Mouse (Mus musculus) mesoderm, embryonic 11.5 days (tissue): ENCODE measurements at regions not wholly inside any gene's neighbourhood (a gene's known extent, or its start where the extent isn't known, plus 50 kb on each side); places are given as distances from the start of the nearest gene placed in this dataset.
A peak's percentile ranks its signal among the peaks of the same experiment; 100 is the strongest.

Experiments
- DNase-seq: peaks from one replicate; pipeline ENCODE4 v3.0.0-alpha.2; 2012; ENCODE audit warnings: low read depth, low spot score

- peak; percentile 85 for DNase-seq
Observed at GRCm38 (mm10) chr17:47140969-47141842, 130.8 kb upstream of the Ubr2 start.

- peak; percentile 83 for DNase-seq
Observed at GRCm38 (mm10) chr17:47140241-47140968, 130.0 kb upstream of the Ubr2 start.

- peak; percentile 95 for DNase-seq
Observed at GRCm38 (mm10) chr17:47139730-47140231, 129.4 kb upstream of the Ubr2 start.

- peak; percentile 34 for DNase-seq
Observed at GRCm38 (mm10) chr17:47139171-47139617, 128.8 kb upstream of the Ubr2 start.

GRCm38 (mm10) chr17:47138174-47138573 is 127.8 kb upstream of the Ubr2 start:
- DNase-seq, result no peak

GRCm38 (mm10) chr17:47135391-47135790 is 125.0 kb upstream of the Ubr2 start:
- no peak for DNase-seq

- no peak for DNase-seq
Observed at GRCm38 (mm10) chr17:47133785-47134184, 123.4 kb upstream of the Ubr2 start.

- DNase-seq, result no peak
Observed at GRCm38 (mm10) chr17:47127571-47127970, 117.2 kb upstream of the Ubr2 start.

- no peak for DNase-seq
Observed at GRCm38 (mm10) chr17:47123576-47123975, 113.2 kb upstream of the Ubr2 start.

- no peak for DNase-seq
Observed at GRCm38 (mm10) chr17:47122221-47122620, 111.9 kb upstream of the Ubr2 start.

GRCm38 (mm10) chr17:47118010-47118409 is 107.7 kb upstream of the Ubr2 start:
- no peak for DNase-seq

GRCm38 (mm10) chr17:47115754-47116153 is 105.4 kb upstream of the Ubr2 start:
- peak; percentile 38 for DNase-seq

GRCm38 (mm10) chr17:47115141-47115540 is 104.8 kb upstream of the Ubr2 start:
- DNase-seq, result no peak

- no peak for DNase-seq
Observed at GRCm38 (mm10) chr17:47114736-47115135, 104.4 kb upstream of the Ubr2 start.

GRCm38 (mm10) chr17:47112556-47113225 is 102.3 kb upstream of the Ubr2 start:
- no peak for DNase-seq

- no peak for DNase-seq
Observed at GRCm38 (mm10) chr17:47110836-47111235, 100.5 kb upstream of the Ubr2 start.

GRCm38 (mm10) chr17:47104328-47104727 is 94.0 kb upstream of the Ubr2 start:
- no peak for DNase-seq

GRCm38 (mm10) chr17:47095191-47095590 is 84.8 kb upstream of the Ubr2 start:
- DNase-seq, result no peak

GRCm38 (mm10) chr17:47092076-47092475 is 81.7 kb upstream of the Ubr2 start:
- DNase-seq, result no peak

GRCm38 (mm10) chr17:47089769-47090168 is 79.4 kb upstream of the Ubr2 start:
- DNase-seq, result no peak

- DNase-seq, result no peak
Observed at GRCm38 (mm10) chr17:47069206-47069605, 58.9 kb upstream of the Ubr2 start.
